Mouse (Mus musculus) ES-Bruce4 (cell line): Measurements from ENCODE around the gene Ube2e1.

Source experiments
- EP300 ChIP-seq: IDR thresholded peaks from 2 replicates; pipeline ENCODE4 v1.6.1; 2011; ENCODE audit warnings: low read depth, low read length; ENCODE audit not compliant: insufficient read depth
- POLR2A ChIP-seq: IDR thresholded peaks from one replicate; pipeline ENCODE4 v1.8.1; 2011; ENCODE audit warnings: low read length; ENCODE audit not compliant: insufficient read depth

DNA sequence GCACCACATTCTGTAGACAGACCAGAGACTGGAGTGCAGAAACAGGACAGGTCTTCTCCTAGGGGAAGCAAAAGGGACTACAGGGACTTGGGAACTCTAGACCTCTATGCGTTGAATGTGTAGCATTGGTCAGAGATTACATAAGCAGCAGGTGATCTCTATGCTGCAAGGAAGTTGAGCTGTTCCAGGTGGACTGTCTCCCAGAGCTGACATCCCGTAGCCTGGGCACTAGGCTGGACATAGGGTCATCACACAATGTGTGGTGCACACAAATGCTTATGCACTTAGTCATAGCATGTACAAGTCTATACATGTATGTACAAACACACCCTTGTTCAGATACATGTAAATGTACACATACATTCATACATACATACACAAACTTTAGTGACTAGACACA is 11.1 kb upstream of the Ube2e1 start:
- no peak for TF ChIP-seq EP300
- TF ChIP-seq POLR2A: no peak
